Mouse (Mus musculus) mature B cell (primary cell): ENCODE results near the gene Ezh1.

Experiments
- in situ Hi-C: fragments of 300-500 bp; cut with MboI; formaldehyde crosslinking; loops from 2 replicates; pipeline ENCODE4 v1.14.3; 2019

The Ezh1 gene

DNA sequence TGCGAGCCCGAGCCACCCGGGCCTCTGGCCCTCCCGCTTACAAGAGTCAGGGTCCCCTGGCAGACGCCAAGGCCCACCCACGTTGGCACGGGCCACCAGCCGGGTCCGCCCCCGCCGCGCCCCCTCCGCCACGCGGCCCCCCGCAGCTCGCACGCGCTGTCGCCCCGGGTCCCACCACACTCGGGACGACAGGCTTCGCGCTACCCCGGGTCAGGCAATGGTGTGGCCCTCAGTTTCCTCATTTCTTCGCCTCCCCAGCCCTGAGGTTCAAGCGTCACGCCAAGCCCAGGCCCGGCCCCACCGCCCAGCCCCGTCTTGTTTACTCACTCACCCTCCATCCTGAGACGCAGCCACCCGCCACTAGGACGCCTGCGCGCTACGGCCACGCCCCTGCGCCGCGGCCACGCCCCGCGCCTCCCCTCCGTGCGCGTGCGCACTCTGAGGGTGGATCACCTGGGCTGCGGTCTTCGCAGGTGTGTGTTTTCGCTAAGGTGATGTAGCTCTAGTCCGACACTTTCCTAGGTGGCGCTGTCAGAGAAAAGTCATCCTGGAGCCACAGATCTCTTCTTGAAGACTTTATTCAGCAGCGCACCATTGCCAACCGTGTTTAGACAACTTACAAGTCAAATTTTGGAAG lies at the start of gene Ezh1:
Gene Ezh1, minus strand, starts transcription at position 399 of the 637 bp plus-strand sequence.
- in situ Hi-C loops: no loop called here

DNA sequence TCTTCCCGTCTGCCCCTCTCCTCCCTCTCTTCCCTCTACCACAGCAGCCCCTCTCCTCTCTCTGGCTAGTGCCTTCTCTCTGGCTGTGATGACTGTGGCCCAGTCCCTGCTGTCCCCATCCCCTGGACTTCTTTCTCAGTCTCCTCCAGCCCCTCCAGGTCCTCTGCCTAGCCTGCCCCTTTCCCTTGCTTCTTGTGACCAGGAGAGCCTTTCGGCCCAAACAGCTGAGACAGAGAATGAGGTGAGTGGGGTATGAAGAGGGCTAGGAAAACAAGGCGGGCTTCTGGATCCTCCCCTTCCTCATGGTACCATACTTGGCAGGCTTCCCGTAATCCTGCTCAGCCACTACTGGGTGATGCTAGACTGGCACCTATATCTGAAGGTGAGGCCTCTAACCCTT lies 49.0 kb upstream of the Ezh1 start:
- in situ Hi-C loops: no loop called here

- in situ Hi-C loops: no loop called here
These were observed 46.2 kb upstream of the Ezh1 start for GRCm38 (mm10) chr11:101272446-101272845.

DNA sequence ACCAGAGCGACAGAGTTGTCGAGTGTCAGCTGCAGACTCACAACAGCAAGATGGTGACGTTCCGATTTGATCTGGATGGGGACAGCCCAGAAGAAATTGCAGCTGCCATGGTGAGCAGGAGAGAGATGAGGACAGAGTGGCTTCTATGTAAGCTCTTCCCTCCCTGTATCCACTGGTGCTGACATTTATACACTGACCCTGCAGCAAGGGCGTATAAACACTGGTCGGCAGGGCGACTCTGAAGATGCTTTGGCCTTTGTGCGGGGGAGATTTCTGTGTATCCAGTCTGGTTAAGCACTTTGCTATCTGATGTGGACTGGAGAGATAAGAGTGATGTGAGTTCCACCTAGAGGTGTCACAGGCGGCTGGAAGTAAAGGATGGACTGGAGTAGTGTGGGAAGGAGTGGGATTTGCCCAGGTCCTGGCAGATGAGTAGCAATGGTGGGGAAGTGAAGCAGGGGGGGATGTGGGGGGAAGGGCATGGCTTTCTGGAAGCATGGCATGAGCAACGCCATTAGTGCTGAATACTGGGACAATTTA lies 43.4 kb upstream of the Ezh1 start:
- in situ Hi-C loops: no loop called here

DNA sequence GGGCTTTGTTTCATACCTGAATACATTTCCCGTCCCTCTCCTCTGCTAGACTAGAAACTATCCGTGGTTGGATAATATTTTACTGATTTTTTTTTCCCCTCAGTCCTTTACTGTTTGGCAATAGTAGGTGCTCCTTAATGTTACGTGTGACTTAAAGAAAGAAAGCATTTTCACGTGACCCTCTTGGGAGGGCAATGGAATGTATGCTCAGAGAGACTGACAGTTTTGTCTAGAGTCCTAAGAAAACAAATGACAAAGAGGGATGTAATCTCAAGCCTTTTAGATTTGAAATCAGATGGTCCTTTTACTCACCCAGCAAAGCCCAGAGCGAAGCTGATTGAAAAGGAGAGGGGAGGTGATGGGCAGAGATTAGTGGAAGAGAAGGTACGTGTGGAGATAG lies 39.6 kb upstream of the Ezh1 start:
- in situ Hi-C loops: no loop called here

- in situ Hi-C loops: no loop called here
These were observed 38.8 kb upstream of the Ezh1 start for GRCm38 (mm10) chr11:101264954-101265471.

GRCm38 (mm10) chr11:101263989-101264280 lies 37.7 kb upstream of the Ezh1 start:
- in situ Hi-C loops: no loop called here

- in situ Hi-C loops: no loop called here
These were observed 37.1 kb upstream of the Ezh1 start for GRCm38 (mm10) chr11:101263138-101263988.

DNA sequence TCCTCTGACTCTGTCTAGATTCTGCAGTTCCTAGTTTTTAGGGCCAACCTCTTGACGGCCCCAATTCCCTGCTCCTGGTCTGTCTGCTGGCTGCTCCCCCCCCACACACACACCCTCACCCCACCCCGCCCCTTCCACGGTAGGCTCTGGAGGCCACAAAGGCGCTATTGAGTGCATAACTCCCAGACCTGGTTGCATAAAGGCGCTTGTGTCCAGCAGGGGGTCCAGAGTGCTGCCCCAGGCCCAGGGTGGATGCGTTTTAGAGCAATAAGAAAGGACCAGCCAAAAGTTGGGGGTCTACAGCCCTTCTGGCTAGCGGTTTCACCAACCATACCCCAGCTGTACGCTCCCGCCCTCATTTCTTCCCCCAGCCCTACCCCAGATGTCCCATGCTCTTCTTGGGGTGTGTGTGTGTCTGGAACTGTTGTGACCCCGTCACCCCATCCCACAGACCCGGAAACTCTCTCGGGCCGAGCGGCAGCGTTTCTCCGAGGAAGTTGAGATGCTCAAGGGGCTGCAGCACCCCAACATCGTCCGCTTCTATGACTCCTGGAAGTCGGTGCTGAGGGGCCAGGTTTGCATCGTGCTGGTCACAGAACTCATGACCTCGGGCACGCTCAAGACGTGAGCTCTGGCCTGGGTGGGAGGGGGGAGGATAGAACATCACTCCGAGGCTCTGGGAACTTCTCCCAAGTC lies 36.2 kb upstream of the Ezh1 start:
- in situ Hi-C loops: no loop called here

- in situ Hi-C loops: no loop called here
These were observed 34.6 kb upstream of the Ezh1 start for GRCm38 (mm10) chr11:101260826-101261380.

DNA sequence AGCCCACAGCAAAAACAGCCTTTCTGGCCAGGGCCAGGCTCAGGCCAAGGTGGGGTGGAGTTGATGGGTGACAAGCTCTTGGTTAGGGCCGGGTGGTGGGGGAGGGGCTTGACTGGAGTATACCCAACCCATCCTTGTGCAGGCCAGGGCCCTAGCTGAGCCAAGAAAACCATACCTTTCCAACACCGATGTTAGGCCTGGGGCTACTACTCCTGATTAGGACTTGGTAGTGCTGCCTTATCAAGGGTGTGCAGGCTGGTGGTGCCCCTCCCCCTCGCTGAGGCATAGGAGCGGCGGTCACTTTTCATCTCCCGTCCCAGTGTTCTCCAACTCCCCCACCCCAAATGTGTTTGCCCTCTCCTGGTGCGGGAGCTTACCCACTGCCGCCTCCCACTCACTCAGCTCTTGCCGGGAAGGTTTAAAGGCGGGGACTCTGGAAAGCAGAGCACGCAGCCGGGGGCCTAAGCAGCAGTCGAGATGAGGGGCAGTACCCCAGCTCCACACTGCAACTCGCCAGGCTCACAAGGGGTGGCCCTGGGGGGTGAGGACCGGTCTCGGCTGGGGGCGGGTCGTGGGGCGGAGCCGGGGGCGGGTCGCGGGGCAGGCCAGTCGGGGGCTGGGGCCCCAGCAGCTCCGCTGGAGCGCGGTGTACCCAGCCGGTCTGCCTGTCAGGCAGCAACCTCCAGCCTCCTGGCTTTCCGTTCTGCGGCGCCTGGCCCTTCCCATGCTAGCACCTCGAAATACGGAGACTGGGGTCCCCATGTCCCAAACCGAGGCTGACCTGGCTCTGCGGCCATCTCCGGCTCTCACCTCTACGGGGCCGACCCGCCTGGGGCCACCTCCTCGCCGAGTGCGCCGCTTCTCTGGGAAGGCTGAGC lies 33.9 kb upstream of the Ezh1 start, which contains the start of gene Wnk4:
Gene Wnk4, plus strand, starts transcription at position 620 of the 878 bp plus-strand sequence.
- in situ Hi-C loops: no loop called here

- in situ Hi-C loops: no loop called here
These were observed 33.0 kb upstream of the Ezh1 start for GRCm38 (mm10) chr11:101259261-101259712.

DNA sequence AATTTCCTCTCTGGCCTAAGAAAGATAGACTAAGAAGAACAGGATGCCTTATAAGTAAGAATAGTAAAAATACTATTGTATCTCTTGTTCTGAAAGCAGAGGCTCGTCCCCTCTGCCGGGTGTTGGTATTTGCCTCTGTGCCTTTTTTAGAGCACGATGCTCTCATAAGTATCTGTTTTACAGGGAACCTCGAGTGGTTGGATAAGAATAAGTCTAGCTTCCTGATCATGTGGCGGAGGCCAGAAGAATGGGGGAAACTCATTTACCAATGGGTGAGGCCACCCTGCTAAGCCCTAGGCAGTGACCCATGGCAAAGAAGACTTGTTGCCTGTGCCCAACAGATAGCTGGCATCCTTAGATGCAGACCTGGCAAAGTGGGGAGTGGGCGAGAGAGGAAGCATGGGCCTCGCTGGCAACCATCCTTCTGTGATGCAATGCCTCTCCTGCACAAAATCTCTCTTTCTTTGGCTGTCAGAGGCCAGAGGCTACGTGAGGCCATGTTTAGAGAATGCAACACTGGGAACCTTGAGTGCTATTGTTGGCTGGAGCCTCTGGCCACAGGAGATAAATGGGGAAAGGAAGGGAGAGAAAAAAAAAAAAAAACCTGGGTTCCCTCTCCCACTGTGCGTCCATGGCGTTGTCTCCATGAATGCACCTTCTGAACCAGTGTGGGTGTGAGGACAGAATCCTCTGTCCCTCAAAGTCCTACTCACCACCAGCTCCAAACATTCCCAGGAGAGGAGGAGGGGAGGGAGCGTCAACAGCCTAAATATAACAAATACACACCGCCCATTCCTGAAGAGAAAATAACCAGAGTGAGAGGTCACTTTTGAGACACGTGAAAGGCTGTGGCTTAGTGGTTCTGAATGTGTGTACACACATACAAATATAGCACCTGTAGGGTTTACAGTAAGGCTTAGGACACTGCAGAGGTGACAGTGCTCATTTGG lies 29.8 kb upstream of the Ezh1 start:
- in situ Hi-C loops: no loop called here

DNA sequence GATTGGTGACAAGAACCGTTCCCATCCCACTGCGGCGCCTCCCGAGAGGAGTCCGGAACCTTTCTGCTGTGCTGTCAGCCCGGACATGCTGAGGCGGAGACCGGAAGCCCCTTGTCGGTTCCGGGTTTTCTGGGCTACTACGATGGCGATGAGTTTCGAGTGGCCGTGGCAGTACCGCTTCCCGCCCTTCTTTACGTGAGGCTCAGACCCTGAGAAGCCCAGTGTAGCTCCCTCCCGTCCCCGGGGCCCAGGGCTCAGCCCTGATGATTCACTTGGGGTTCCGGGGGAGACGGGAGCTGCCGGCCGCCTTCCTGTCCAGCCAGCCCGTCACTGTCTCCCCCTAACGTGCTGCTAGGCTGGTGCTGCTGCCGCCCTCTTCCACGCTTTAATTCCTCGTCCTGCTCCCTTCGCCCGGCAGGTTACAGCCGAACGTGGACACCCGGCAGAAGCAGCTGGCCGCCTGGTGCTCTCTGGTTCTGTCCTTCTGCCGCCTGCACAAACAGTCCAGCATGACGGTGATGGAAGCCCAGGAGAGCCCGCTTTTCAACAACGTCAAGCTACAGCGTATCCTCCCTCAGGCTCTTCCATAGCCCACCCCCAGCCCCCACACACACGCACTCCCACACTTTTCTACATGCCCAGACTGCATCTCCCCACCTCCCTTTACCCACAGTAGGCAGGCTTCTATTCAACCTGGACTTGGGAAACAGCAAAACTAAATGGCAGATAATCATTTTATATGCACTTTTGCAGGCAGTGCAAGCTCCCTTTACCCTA lies 27.5 kb upstream of the Ezh1 start, which contains the start of gene Vps25:
Gene Vps25, plus strand, starts transcription at position 95 of the 777 bp plus-strand sequence.
- in situ Hi-C loops: no loop called here

GRCm38 (mm10) chr11:101252941-101253340 lies 26.7 kb upstream of the Ezh1 start:
- in situ Hi-C loops: no loop called here

DNA sequence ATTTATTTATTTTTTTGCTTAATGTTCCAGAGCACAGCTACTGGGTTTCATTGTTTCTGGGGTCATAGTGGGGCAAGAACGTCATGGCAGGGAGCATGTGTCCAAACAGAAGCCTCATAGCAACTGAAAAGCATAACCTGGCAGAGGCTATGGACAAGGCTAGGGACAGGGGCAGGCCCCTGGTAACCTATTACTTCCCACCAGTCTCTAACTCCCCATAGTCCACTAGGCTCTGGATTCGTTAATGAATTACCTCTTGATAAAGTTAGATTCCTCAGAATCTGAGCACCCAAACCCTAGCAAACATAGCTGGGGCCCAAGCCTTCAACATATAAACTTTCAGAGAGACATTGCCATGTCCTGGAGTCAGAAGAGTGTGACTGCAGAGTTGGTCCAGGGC lies 24.8 kb upstream of the Ezh1 start:
- in situ Hi-C loops: no loop called here

DNA sequence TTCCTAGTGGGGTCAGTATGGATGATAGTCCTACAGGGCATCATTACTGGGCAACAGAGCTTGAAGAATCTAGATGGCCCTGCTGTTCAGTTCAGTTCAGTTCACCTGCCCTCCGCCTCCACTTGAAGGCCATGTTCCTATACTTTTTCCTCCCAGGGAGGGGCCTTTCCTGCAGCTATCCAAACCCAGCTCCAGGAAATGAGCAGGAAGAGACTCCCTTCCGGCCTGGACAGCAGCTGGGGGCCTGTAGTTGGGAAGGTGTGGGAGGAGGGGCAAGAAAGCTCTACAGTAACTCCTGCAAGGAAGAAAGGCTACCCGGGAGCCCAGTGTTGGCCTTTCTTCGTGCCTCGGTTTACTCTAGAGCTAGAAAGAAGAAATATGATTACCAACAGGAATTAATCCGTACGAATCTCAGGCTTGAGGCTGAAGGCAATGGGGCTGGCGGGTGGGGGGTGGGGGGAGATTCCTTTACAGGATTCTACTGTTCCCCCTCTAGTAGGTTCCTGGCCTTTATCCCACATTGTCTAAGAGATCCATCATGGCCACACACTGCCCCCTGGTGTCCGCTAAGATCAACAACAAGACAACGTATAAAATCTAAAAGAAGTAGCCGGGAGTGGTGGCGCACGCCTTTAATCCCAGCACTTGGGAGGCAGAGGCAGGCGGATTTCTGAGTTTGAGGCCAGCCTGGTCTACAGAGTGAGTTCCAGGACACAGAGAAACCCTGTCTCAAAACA lies 22.2 kb upstream of the Ezh1 start:
- in situ Hi-C loops: loop anchor here (5.0 kb wide), 1 partner anchor 36 kb away; no protein-coding TSS in a partner anchor

GRCm38 (mm10) chr11:101247521-101248030 lies 21.3 kb upstream of the Ezh1 start:
- in situ Hi-C loops: loop anchor here (5.0 kb wide), 1 partner anchor 35 kb away; no protein-coding TSS in a partner anchor
